Mouse (Mus musculus) spleen, postnatal 14 days (tissue): ENCODE data around the gene 6030468B19Rik.
"Not testable (repeated sequence)": the region's sequence is repeated elsewhere in the genome, so short reads cannot be mapped to it uniquely, and the experiment has no call there.

Experiments used
- DNase-seq, 2 experiments: peaks; one replicate each; pipeline ENCODE4 v3.0.0; 2021 to 2022; ENCODE audit warnings: low spot score in 2 of 2

Gene 6030468B19Rik

GRCm38 (mm10) chr11:117778851-117779433, 18.5 kb upstream of the 6030468B19Rik start:
- DNase-seq: peak; percentile 40 to 49

- peak; percentile 60 to 64 for DNase-seq
These were observed 17.8 kb upstream of the 6030468B19Rik start for GRCm38 (mm10) chr11:117779434-117780198.

- DNase-seq: no peak
These were observed 17.3 kb upstream of the 6030468B19Rik start for GRCm38 (mm10) chr11:117780199-117780515.

GRCm38 (mm10) chr11:117780582-117781111, 16.8 kb upstream of the 6030468B19Rik start:
- peak; percentile 87 to 90 for DNase-seq

- peak; percentile 57 to 73 for DNase-seq
These were observed 16.1 kb upstream of the 6030468B19Rik start for GRCm38 (mm10) chr11:117781199-117781821.

GRCm38 (mm10) chr11:117781993-117782704, 15.3 kb upstream of the 6030468B19Rik start, which contains the start of the genes Tmc8 and Tmc6:
Gene Tmc8 (plus strand): TSS chr11:117782076.
Gene Tmc6 (minus strand): TSS chr11:117782198.
- DNase-seq: peak; percentile 69 to 75

- DNase-seq: no peak
These were observed 14.8 kb upstream of the 6030468B19Rik start for GRCm38 (mm10) chr11:117782705-117783034.

- peak; percentile 75 to 88 for DNase-seq
These were observed 14.4 kb upstream of the 6030468B19Rik start for GRCm38 (mm10) chr11:117783089-117783488.

- DNase-seq: peak; percentile 59 to 66
These were observed 13.7 kb upstream of the 6030468B19Rik start for GRCm38 (mm10) chr11:117783683-117784309.

- peak; percentile 60 to 75 for DNase-seq
These were observed 11.2 kb upstream of the 6030468B19Rik start for GRCm38 (mm10) chr11:117786294-117786693.

- not testable (repeated sequence) for DNase-seq
These were observed 9.0 kb upstream of the 6030468B19Rik start for GRCm38 (mm10) chr11:117788481-117788880.

- peak; percentile 66 to 77 for DNase-seq
These were observed 7.2 kb upstream of the 6030468B19Rik start for GRCm38 (mm10) chr11:117790286-117790685.

GRCm38 (mm10) chr11:117790703-117791440, 6.6 kb upstream of the 6030468B19Rik start:
- peak; percentile 30 to 50 for DNase-seq

GRCm38 (mm10) chr11:117791441-117791761, 6.1 kb upstream of the 6030468B19Rik start:
- peak in 1 of 2 experiments; percentile 11 for DNase-seq

- DNase-seq: peak; percentile 70 to 77
These were observed 5.1 kb upstream of the 6030468B19Rik start for GRCm38 (mm10) chr11:117792281-117792888.

GRCm38 (mm10) chr11:117794035-117794551, 3.4 kb upstream of the 6030468B19Rik start:
- no peak for DNase-seq

GRCm38 (mm10) chr11:117796954-117797353, 506 bp upstream of the 6030468B19Rik start:
- DNase-seq: no peak

- no peak for DNase-seq
These were observed 691 bp downstream of the 6030468B19Rik start for GRCm38 (mm10) chr11:117798160-117798541.

- DNase-seq: no peak
These were observed 1.7 kb downstream of the 6030468B19Rik start for GRCm38 (mm10) chr11:117799174-117799573.

GRCm38 (mm10) chr11:117800038-117800437, 2.6 kb downstream of the 6030468B19Rik start:
- DNase-seq: no peak
